Mouse (Mus musculus): ENCODE results near the gene Prkab2. TPM values are rescaled to one million over a fixed set of nuclear protein-coding genes. Genes with fewer than 3 reads are reported as not detected.

Prkab2 gene
- total RNA-seq, 2 experiments from 2014 or later, result 40.7 to 41.2 TPM

DNA sequence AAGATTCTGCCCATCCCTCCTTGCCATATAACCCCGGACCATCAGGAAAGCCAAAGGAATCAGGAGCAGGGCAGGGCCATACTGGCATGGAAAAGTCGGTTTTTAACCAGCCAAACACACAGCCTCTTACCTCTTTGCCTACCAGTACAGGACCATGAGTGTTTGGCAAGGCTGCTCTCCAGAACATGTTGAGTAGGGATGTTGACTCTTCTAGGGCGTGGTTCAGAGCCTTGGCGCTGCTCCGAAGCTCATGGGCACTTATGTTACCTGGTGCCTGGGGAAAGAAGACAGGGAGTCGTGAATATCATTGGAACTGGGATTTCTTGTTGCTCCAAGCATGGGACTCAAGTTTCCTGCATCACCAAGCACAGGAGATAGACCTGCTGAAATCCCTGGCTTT lies 35.8 kb downstream of the Prkab2 start:
- DNase-seq, result no peak

- no peak for DNase-seq
These were observed 38.9 kb downstream of the Prkab2 start for GRCm38 (mm10) chr3:97696866-97697265.

DNA sequence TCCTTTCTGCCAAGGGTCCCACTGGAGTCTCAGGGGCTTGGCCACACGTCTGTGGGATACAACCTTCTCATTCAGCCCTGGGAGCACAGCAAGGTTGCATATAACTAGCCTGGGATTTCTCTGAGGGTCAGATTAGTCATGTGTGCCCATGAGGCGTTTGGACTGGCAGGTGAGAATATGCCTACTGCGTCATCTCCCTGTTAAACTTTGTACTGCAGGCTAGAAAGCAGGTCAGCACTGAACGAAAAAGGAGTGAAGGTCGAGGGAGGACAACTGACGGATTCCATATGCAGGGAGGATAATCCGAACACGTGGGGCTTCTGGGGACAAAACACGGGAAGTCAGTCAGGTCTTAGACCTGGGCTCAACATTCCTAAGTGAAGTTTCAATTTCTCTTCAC lies 39.3 kb downstream of the Prkab2 start:
- no peak for DNase-seq

- DNase-seq, result no peak
These were observed 41.1 kb downstream of the Prkab2 start for GRCm38 (mm10) chr3:97699061-97699460.

DNA sequence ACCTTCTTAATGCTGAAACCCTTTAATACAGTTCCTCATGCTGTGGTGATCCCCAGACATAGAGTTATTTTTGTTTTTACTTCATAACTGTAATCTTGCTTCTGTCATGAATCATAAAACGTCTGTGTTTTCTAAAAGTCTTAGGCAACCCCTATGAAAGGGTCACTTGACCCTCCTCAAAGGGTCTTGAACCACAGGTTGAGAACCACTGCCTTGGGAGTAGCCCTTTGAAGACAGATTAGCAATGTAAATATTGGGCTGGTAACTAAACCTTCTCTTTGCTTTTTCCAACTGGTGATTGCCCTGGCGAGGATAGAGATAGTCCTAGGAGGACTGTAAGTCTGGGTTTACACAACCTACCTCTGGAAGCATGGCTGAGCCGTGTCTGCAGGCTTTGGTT lies 43.2 kb downstream of the Prkab2 start:
- no peak for DNase-seq

GRCm38 (mm10) chr3:97702448-97703080 lies 44.6 kb downstream of the Prkab2 start:
- no peak for DNase-seq

- no peak for DNase-seq
These were observed 47.5 kb downstream of the Prkab2 start for GRCm38 (mm10) chr3:97705508-97705907.

GRCm38 (mm10) chr3:97706561-97706960 lies 48.6 kb downstream of the Prkab2 start:
- no peak for DNase-seq

DNA sequence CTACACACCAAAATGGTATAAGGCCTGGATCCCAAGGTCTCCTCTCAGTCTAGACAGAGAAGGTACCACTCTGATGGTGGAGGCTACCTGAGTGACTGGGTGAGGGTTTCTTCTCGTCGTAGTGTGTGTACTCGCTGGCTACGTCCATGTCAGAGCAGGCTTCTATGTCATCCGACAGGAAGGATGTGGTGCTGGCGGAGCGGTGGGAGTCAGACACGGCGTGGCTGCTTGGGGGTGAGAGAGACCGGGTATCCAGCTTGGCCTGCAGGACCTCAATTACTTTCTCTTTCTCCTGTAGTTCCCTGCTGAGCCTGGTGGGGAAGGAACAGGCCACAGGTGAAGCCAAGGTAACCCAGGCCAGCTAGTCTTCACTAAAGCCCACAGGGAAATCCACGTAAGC lies 52.1 kb downstream of the Prkab2 start:
- no peak for DNase-seq

- no peak for DNase-seq
These were observed 52.9 kb downstream of the Prkab2 start for GRCm38 (mm10) chr3:97710881-97711280.

- DNase-seq, result no peak
These were observed 57.9 kb downstream of the Prkab2 start for GRCm38 (mm10) chr3:97715922-97716321.

GRCm38 (mm10) chr3:97719116-97719515 lies 61.1 kb downstream of the Prkab2 start:
- DNase-seq, result no peak

Small RNA genes lying within 50 kb of the gene (microRNA-seq; reads per million reads assigned to microRNA genes)
- 0 reads per million in 2 experiments for gene Mir7225

Other genes starting within 250 kb of the Prkab2 start
- gene Olfr1402, start 236.2 kb upstream of the Prkab2 start, total RNA-seq (2021), result not detected
- 10 to 100 TPM in 1 of 2 experiments, 1 to 10 TPM in 1; 9.3 to 11.2 TPM for gene Chd1l, start 48.0 kb upstream of the Prkab2 start, total RNA-seq (2021)
- 1 to 10 TPM; 3.6 to 3.8 TPM for gene Fmo5, start 29.4 kb upstream of the Prkab2 start, total RNA-seq (2021)
- gene Gm17651, start 16.5 kb downstream of the Prkab2 start, total RNA-seq (2021), result not detected
- 100 to 1,000 TPM; 223 to 235 TPM for gene Pde4dip, start 230.5 kb downstream of the Prkab2 start, total RNA-seq (2021)
- gene Sec22b, start 243.0 kb downstream of the Prkab2 start, total RNA-seq (2021), result 10 to 100 TPM; 79.1 to 83.4 TPM

Data from layer of hippocampus, postnatal 36 days (tissue).